Mouse (Mus musculus): ENCODE measurements around the gene Zfp316.

- TF ChIP-seq POLR2AphosphoS2 (IDR thresholded peaks at IDR 0.05; ENCODE audit: low read depth, low read length) (no peak), CHD1 (IDR thresholded peaks at IDR 0.05; ENCODE audit: low read depth, low read length) (no peak), SMC3 (IDR thresholded peaks at IDR 0.05; ENCODE audit: low read depth, low read length) (no peak), JUN (IDR thresholded peaks at IDR 0.05; ENCODE audit: insufficient read depth, low read depth, low read length) (no peak), CTCF (conservative IDR thresholded peaks at IDR 0.05 in 1 of 2, IDR thresholded peaks at IDR 0.05 in 1 of 2; ENCODE audit: low read depth in 2 of 2, low read length in 2 of 2) (no peak), MYC (IDR thresholded peaks at IDR 0.05; ENCODE audit: low read depth, low read length) (no peak)
Observed at GRCm38 (mm10) chr5:143265409-143265808, 4.4 kb downstream of the Zfp316 start.

Measured in CH12.LX (cell line).